Mouse (Mus musculus) erythroid progenitor cell, adult 5-6 weeks (primary cell): ENCODE measurements around the gene Zfp764. TPM values are rescaled to one million over a fixed set of nuclear protein-coding genes. Genes with fewer than 3 reads are reported as not detected.

Source experiments
- total RNA-seq, 2 experiments: library from RNA; stranded (forward) in 1 of 2; stranded (reverse) in 1 of 2; fragments of 150-400 nt in 1 of 2; fragments of 186-747, 209-891 nt in 1 of 2; gene quantifications; 2 replicates each; pipeline versions ENCODE4 v1.2.3 to v1.2.4; 2015 to 2017; ENCODE audit warnings: low replicate concordance in 2 of 2

Zfp764 gene
- total RNA-seq, 2 experiments from 2014 or later, result 1.4 TPM; not detected in 1

Other genes starting within 250 kb of the Zfp764 start
- 18.7 and 25.2 TPM in 2 replicates for gene Cd2bp2, start 210.8 kb downstream of the Zfp764 start, total RNA-seq (2015; ENCODE audit: low replicate concordance)
- 43.6 and 63.3 TPM in 2 replicates for gene Cd2bp2, start 210.8 kb downstream of the Zfp764 start, total RNA-seq (2017; ENCODE audit: low replicate concordance)
- gene Tbc1d10b, start 198.4 kb downstream of the Zfp764 start, total RNA-seq (2015; ENCODE audit: low replicate concordance), result 25.6 and 36.4 TPM in 2 replicates
- 85.3 and 173 TPM in 2 replicates for gene Tbc1d10b, start 198.4 kb downstream of the Zfp764 start, total RNA-seq (2017; ENCODE audit: low replicate concordance)
- 24.3 and 28.1 TPM in 2 replicates for gene Mylpf, start 197.9 kb downstream of the Zfp764 start, total RNA-seq (2015; ENCODE audit: low replicate concordance)
- 25.7 and 48.9 TPM in 2 replicates for gene Mylpf, start 197.9 kb downstream of the Zfp764 start, total RNA-seq (2017; ENCODE audit: low replicate concordance)
- gene Zfp553, start 173.8 kb downstream of the Zfp764 start, total RNA-seq (2015; ENCODE audit: low replicate concordance), result 2.5 and 2.9 TPM in 2 replicates
- 0.77 and 10.0 TPM in 2 replicates for gene Zfp553, start 173.8 kb downstream of the Zfp764 start, total RNA-seq (2017; ENCODE audit: low replicate concordance)
- 36.0 and 65.2 TPM in 2 replicates for gene Sept1, start 173.7 kb downstream of the Zfp764 start, total RNA-seq (2015; ENCODE audit: low replicate concordance)
- gene Sept1, start 173.7 kb downstream of the Zfp764 start, total RNA-seq (2017; ENCODE audit: low replicate concordance), result 24.0 and 44.4 TPM in 2 replicates
- gene Zfp771, start 162.5 kb downstream of the Zfp764 start, total RNA-seq (2015; ENCODE audit: low replicate concordance), result 4.0 TPM in 1 of 2 replicates, not detected in the other
- 0.26 TPM in 1 of 2 replicates, not detected in the other for gene Zfp771, start 162.5 kb downstream of the Zfp764 start, total RNA-seq (2017; ENCODE audit: low replicate concordance)
- 12.2 and 21.6 TPM in 2 replicates for gene Dctpp1, start 146.1 kb downstream of the Zfp764 start, total RNA-seq (2015; ENCODE audit: low replicate concordance)
- 6.2 and 11.1 TPM in 2 replicates for gene Dctpp1, start 146.1 kb downstream of the Zfp764 start, total RNA-seq (2017; ENCODE audit: low replicate concordance)
- 16.8 and 18.0 TPM in 2 replicates for gene Sephs2, start 132.8 kb downstream of the Zfp764 start, total RNA-seq (2015; ENCODE audit: low replicate concordance)
- 25.8 and 29.0 TPM in 2 replicates for gene Sephs2, start 132.8 kb downstream of the Zfp764 start, total RNA-seq (2017; ENCODE audit: low replicate concordance)
- gene Itgal, start 110.6 kb downstream of the Zfp764 start, total RNA-seq (2015; ENCODE audit: low replicate concordance), result 14.3 and 18.7 TPM in 2 replicates
- gene Itgal, start 110.6 kb downstream of the Zfp764 start, total RNA-seq (2017; ENCODE audit: low replicate concordance), result 2.1 and 3.9 TPM in 2 replicates
- gene Zfp768, start 61.2 kb downstream of the Zfp764 start, total RNA-seq (2015; ENCODE audit: low replicate concordance), result 0.72 TPM in 1 of 2 replicates, not detected in the other
- gene Zfp768, start 61.2 kb downstream of the Zfp764 start, total RNA-seq (2017; ENCODE audit: low replicate concordance), result 0.39 and 1.3 TPM in 2 replicates
- gene Zfp747, start 30.8 kb downstream of the Zfp764 start, total RNA-seq (2015; ENCODE audit: low replicate concordance), result 0.42 TPM in 1 of 2 replicates, not detected in the other
- 2.4 TPM in 1 of 2 replicates, not detected in the other for gene Zfp747, start 30.8 kb downstream of the Zfp764 start, total RNA-seq (2017; ENCODE audit: low replicate concordance)
- gene 9130019O22Rik, start 19.7 kb downstream of the Zfp764 start, total RNA-seq (2015; ENCODE audit: low replicate concordance), result 1.1 TPM in 1 of 2 replicates, not detected in the other
- 0.26 TPM in 1 of 2 replicates, not detected in the other for gene 9130019O22Rik, start 19.7 kb downstream of the Zfp764 start, total RNA-seq (2017; ENCODE audit: low replicate concordance)
- not detected in 2 replicates for gene E430018J23Rik, start 13.2 kb downstream of the Zfp764 start, total RNA-seq (2015; ENCODE audit: low replicate concordance)
- not detected in 2 replicates for gene E430018J23Rik, start 13.2 kb downstream of the Zfp764 start, total RNA-seq (2017; ENCODE audit: low replicate concordance)
- gene Zfp688, start 15.2 kb upstream of the Zfp764 start, total RNA-seq (2015; ENCODE audit: low replicate concordance), result 5.0 and 20.9 TPM in 2 replicates
- 5.0 and 6.7 TPM in 2 replicates for gene Zfp688, start 15.2 kb upstream of the Zfp764 start, total RNA-seq (2017; ENCODE audit: low replicate concordance)
- 3.2 and 3.8 TPM in 2 replicates for gene Zfp689, start 42.3 kb upstream of the Zfp764 start, total RNA-seq (2015; ENCODE audit: low replicate concordance)
- gene Zfp689, start 42.3 kb upstream of the Zfp764 start, total RNA-seq (2017; ENCODE audit: low replicate concordance), result 3.1 and 6.1 TPM in 2 replicates
- 147 and 172 TPM in 2 replicates for gene Prr14, start 52.8 kb upstream of the Zfp764 start, total RNA-seq (2015; ENCODE audit: low replicate concordance)
- gene Prr14, start 52.8 kb upstream of the Zfp764 start, total RNA-seq (2017; ENCODE audit: low replicate concordance), result 31.9 and 84.3 TPM in 2 replicates
- 103 and 125 TPM in 2 replicates for gene Fbrs, start 72.4 kb upstream of the Zfp764 start, total RNA-seq (2015; ENCODE audit: low replicate concordance)
- gene Fbrs, start 72.4 kb upstream of the Zfp764 start, total RNA-seq (2017; ENCODE audit: low replicate concordance), result 28.1 and 32.7 TPM in 2 replicates
- 80.4 and 99.3 TPM in 2 replicates for gene Srcap, start 105.2 kb upstream of the Zfp764 start, total RNA-seq (2015; ENCODE audit: low replicate concordance)
- 77.0 and 90.5 TPM in 2 replicates for gene Srcap, start 105.2 kb upstream of the Zfp764 start, total RNA-seq (2017; ENCODE audit: low replicate concordance)
- 58.7 and 63.1 TPM in 2 replicates for gene Gm42715, start 112.8 kb upstream of the Zfp764 start, total RNA-seq (2015; ENCODE audit: low replicate concordance)
- 25.4 and 45.8 TPM in 2 replicates for gene Gm42715, start 112.8 kb upstream of the Zfp764 start, total RNA-seq (2017; ENCODE audit: low replicate concordance)
- gene Tmem265, start 154.6 kb upstream of the Zfp764 start, total RNA-seq (2015; ENCODE audit: low replicate concordance), result 6.5 TPM in 1 of 2 replicates, not detected in the other
- gene Tmem265, start 154.6 kb upstream of the Zfp764 start, total RNA-seq (2017; ENCODE audit: low replicate concordance), result 1.3 TPM in 1 of 2 replicates, not detected in the other
- 58.7 and 76.0 TPM in 2 replicates for gene Phkg2, start 166.5 kb upstream of the Zfp764 start, total RNA-seq (2015; ENCODE audit: low replicate concordance)
- 27.9 and 44.7 TPM in 2 replicates for gene Phkg2, start 166.5 kb upstream of the Zfp764 start, total RNA-seq (2017; ENCODE audit: low replicate concordance)
- gene Ccdc189, start 181.8 kb upstream of the Zfp764 start, total RNA-seq (2015; ENCODE audit: low replicate concordance), result 21.8 and 32.1 TPM in 2 replicates
- gene Ccdc189, start 181.8 kb upstream of the Zfp764 start, total RNA-seq (2017; ENCODE audit: low replicate concordance), result 26.7 and 41.9 TPM in 2 replicates
- 22.0 and 49.9 TPM in 2 replicates for gene Rnf40, start 181.9 kb upstream of the Zfp764 start, total RNA-seq (2015; ENCODE audit: low replicate concordance)
- gene Rnf40, start 181.9 kb upstream of the Zfp764 start, total RNA-seq (2017; ENCODE audit: low replicate concordance), result 60.3 and 108 TPM in 2 replicates
- gene Zfp629, start 209.0 kb upstream of the Zfp764 start, total RNA-seq (2015; ENCODE audit: low replicate concordance), result 2.2 and 5.4 TPM in 2 replicates
- 0.38 and 1.3 TPM in 2 replicates for gene Zfp629, start 209.0 kb upstream of the Zfp764 start, total RNA-seq (2017; ENCODE audit: low replicate concordance)